Mouse (Mus musculus): ENCODE results near the gene Sstr5. TPM values are rescaled to one million over a fixed set of nuclear protein-coding genes. Genes with fewer than 3 reads are reported as not detected.

The Sstr5 gene
- total and polyA plus RNA-seq, 3 experiments: not detected

DNA sequence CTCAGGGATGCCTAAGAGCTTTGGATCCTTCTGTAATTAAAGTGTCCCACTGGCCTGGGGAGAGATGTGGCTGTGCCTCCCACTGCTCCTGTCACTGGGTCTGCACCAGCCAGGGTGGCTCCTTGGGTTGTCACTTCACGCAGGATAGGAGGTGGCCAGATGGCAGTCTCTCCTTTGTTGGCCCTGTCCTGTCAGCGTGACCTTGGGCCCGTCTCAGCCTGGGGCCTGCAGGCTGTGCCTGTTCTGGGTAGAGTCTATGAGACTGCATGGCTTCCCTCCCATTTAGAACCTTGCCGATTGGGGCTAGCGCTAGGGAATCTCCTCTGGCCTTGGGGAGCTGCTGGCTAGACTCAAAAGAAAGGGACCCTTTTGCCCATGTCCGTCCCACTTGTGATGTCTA lies 28.8 kb downstream of the Sstr5 start:
- WGBS: 43% methylated on average over 6 of the region's 6 CpGs
- Histone ChIP-seq H3K79me2 (replicated peaks; ENCODE audit: control insufficient read depth, insufficient read depth, low read length) (no peaks in the 10 kb centered on the region), H3K4me3 (no peak overlapping the region), H3K27ac (no peak overlapping the region), H3K9ac (ENCODE audit: low read depth, low read length) (no peak overlapping the region), H3K36me3 (ENCODE audit: control insufficient read depth, insufficient read depth, low read length) (no peaks in the 10 kb centered on the region), H3K27me3 (ENCODE audit: control insufficient read depth, insufficient read depth, low read length) (no peaks in the 10 kb centered on the region), H3K4me1 (ENCODE audit: control insufficient read depth, insufficient read depth, low read length) (no peaks in the 10 kb centered on the region)
- TF ChIP-seq CTCF (IDR thresholded peaks at IDR 0.05): no peak
- TF ChIP-seq POLR2A (IDR thresholded peaks at IDR 0.05; ENCODE audit: insufficient read depth, low read depth, low read length): no peak
- TF ChIP-seq EP300 (IDR thresholded peaks at IDR 0.05; ENCODE audit: insufficient read depth, low read depth, low read length): no peak
- intact Hi-C loops (cut with DNase I): no loop called here
- peak in 1 of 2 experiments; percentile 23 for DNase-seq

DNA sequence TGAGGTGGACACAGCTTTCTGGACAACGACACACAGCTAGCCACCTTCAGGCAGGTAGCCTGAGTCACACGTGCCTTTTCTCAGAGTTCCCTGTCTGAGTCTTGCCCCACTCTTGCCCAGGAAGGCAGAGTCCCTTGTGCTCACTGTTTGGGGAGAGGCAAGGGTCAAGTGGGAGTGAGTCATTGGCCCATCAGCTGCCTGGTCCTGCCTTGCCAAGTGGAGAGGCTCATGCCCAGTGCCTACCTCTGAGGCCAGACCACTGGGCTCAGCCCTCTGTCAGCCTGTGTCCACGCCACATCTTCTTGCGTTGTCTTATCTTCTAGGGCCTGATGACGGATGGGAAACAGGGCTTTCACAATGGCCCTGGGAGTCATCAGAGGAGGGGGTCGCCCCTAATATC lies 29.3 kb downstream of the Sstr5 start:
- Histone ChIP-seq H3K79me2 (replicated peaks; ENCODE audit: control insufficient read depth, insufficient read depth, low read length) (no peaks in the 10 kb centered on the region), H3K27me3 (ENCODE audit: control insufficient read depth, insufficient read depth, low read length) (no peaks in the 10 kb centered on the region), H3K4me3 (no peak overlapping the region), H3K27ac (no peak overlapping the region), H3K9ac (ENCODE audit: low read depth, low read length) (no peak overlapping the region), H3K4me1 (ENCODE audit: control insufficient read depth, insufficient read depth, low read length) (no peaks in the 10 kb centered on the region), H3K36me3 (ENCODE audit: control insufficient read depth, insufficient read depth, low read length) (no peaks in the 10 kb centered on the region)
- WGBS: 17% methylated on average over 6 of the region's 6 CpGs
- intact Hi-C loops (cut with DNase I): no loop called here
- DNase-seq: peak in 1 of 2 experiments; percentile 32
- TF ChIP-seq POLR2A (IDR thresholded peaks at IDR 0.05; ENCODE audit: insufficient read depth, low read depth, low read length): no peak
- peak; percentile 46; the same call in 1 of the 2 replicates for TF ChIP-seq EP300 (IDR thresholded peaks at IDR 0.05; ENCODE audit: insufficient read depth, low read depth, low read length)
- no peak for TF ChIP-seq CTCF (IDR thresholded peaks at IDR 0.05)

- WGBS: 42% methylated on average over 2 of the region's 2 CpGs
- DNase-seq: no peak
- no peak overlapping the region for H3K9ac ChIP-seq (ENCODE audit: low read depth, low read length)
- H3K4me1 ChIP-seq (ENCODE audit: control insufficient read depth, insufficient read depth, low read length): no peaks in the 10 kb centered on the region
- no peaks in the 10 kb centered on the region for H3K27me3 ChIP-seq (ENCODE audit: control insufficient read depth, insufficient read depth, low read length)
- H3K4me3 ChIP-seq: no peak overlapping the region
- no peak overlapping the region for H3K27ac ChIP-seq
- intact Hi-C loops (cut with DNase I): no loop called here
- no peaks in the 10 kb centered on the region for H3K79me2 ChIP-seq (replicated peaks; ENCODE audit: control insufficient read depth, insufficient read depth, low read length)
- TF ChIP-seq POLR2A (IDR thresholded peaks at IDR 0.05; ENCODE audit: insufficient read depth, low read depth, low read length) (no peak), CTCF (IDR thresholded peaks at IDR 0.05) (no peak), EP300 (IDR thresholded peaks at IDR 0.05; ENCODE audit: insufficient read depth, low read depth, low read length) (no peak)
- H3K36me3 ChIP-seq (ENCODE audit: control insufficient read depth, insufficient read depth, low read length): no peaks in the 10 kb centered on the region
Observed at GRCm38 (mm10) chr17:25466257-25466656, 30.8 kb downstream of the Sstr5 start.

- no peak overlapping the region for H3K9ac ChIP-seq (ENCODE audit: low read depth, low read length)
- 53% methylated on average over 4 of the region's 4 CpGs for WGBS
- intact Hi-C loops (cut with DNase I): no loop called here
Observed at GRCm38 (mm10) chr17:25464091-25464490, 33.0 kb downstream of the Sstr5 start.

GRCm38 (mm10) chr17:25463326-25463945 lies 33.7 kb downstream of the Sstr5 start:
- no peak for TF ChIP-seq EP300 (IDR thresholded peaks at IDR 0.05; ENCODE audit: insufficient read depth, low read depth, low read length)
- no peak for TF ChIP-seq POLR2A (IDR thresholded peaks at IDR 0.05; ENCODE audit: insufficient read depth, low read depth, low read length)
- TF ChIP-seq CTCF (IDR thresholded peaks at IDR 0.05): no peak
- no peak overlapping the region; the same call in 1 of the 2 replicates for H3K27ac ChIP-seq
- H3K36me3 ChIP-seq (ENCODE audit: control insufficient read depth, insufficient read depth, low read length): no peaks in the 10 kb centered on the region
- H3K4me3 ChIP-seq: no peak overlapping the region
- H3K27me3 ChIP-seq (ENCODE audit: control insufficient read depth, insufficient read depth, low read length): no peaks in the 10 kb centered on the region
- H3K4me1 ChIP-seq (ENCODE audit: control insufficient read depth, insufficient read depth, low read length): no peaks in the 10 kb centered on the region
- WGBS: 27% methylated on average over 4 of the region's 4 CpGs
- intact Hi-C loops (cut with DNase I): no loop called here
- no peak for DNase-seq
- H3K9ac ChIP-seq (ENCODE audit: low read depth, low read length): no peak overlapping the region
- H3K79me2 ChIP-seq (replicated peaks; ENCODE audit: control insufficient read depth, insufficient read depth, low read length): no peaks in the 10 kb centered on the region

More at GRCm38 (mm10) chr17:25464091-25464490, 33.0 kb downstream of the Sstr5 start:
- no peak overlapping the region; the same call in 1 of the 2 replicates for H3K27ac ChIP-seq
- no peaks in the 10 kb centered on the region for H3K36me3 ChIP-seq (ENCODE audit: control insufficient read depth, insufficient read depth, low read length)
- TF ChIP-seq POLR2A (IDR thresholded peaks at IDR 0.05; ENCODE audit: insufficient read depth, low read depth, low read length) (no peak), EP300 (IDR thresholded peaks at IDR 0.05; ENCODE audit: insufficient read depth, low read depth, low read length) (no peak), CTCF (IDR thresholded peaks at IDR 0.05) (no peak)
- no peaks in the 10 kb centered on the region for H3K79me2 ChIP-seq (replicated peaks; ENCODE audit: control insufficient read depth, insufficient read depth, low read length)
- H3K4me3 ChIP-seq: no peak overlapping the region
- H3K4me1 ChIP-seq (ENCODE audit: control insufficient read depth, insufficient read depth, low read length): no peaks in the 10 kb centered on the region
- H3K27me3 ChIP-seq (ENCODE audit: control insufficient read depth, insufficient read depth, low read length): no peaks in the 10 kb centered on the region
- no peak for DNase-seq

GRCm38 (mm10) chr17:25462236-25462875 lies 34.7 kb downstream of the Sstr5 start:
- Histone ChIP-seq H3K4me3 (no peak overlapping the region), H3K36me3 (ENCODE audit: control insufficient read depth, insufficient read depth, low read length) (no peaks in the 10 kb centered on the region), H3K4me1 (ENCODE audit: control insufficient read depth, insufficient read depth, low read length) (no peaks in the 10 kb centered on the region), H3K27ac (no peak overlapping the region; the same call in 1 of the 2 replicates), H3K9ac (ENCODE audit: low read depth, low read length) (no peak overlapping the region), H3K79me2 (replicated peaks; ENCODE audit: control insufficient read depth, insufficient read depth, low read length) (no peaks in the 10 kb centered on the region), H3K27me3 (ENCODE audit: control insufficient read depth, insufficient read depth, low read length) (no peaks in the 10 kb centered on the region)
- DNase-seq: peak in 1 of 2 experiments; percentile 24
- intact Hi-C loops (cut with DNase I): no loop called here
- TF ChIP-seq CTCF (IDR thresholded peaks at IDR 0.05) (no peak), POLR2A (IDR thresholded peaks at IDR 0.05; ENCODE audit: insufficient read depth, low read depth, low read length) (peak; percentile 31; the same call in 1 of the 2 replicates)
- 29% methylated on average over 9 of the region's 9 CpGs for WGBS

All from heart, adult 2 months (tissue).